Mouse (Mus musculus) small intestine, adult 2 months (tissue): ENCODE results near the gene Hoxc13. TPM values are rescaled to one million over a fixed set of nuclear protein-coding genes. Genes with fewer than 3 reads are reported as not detected.

ENCODE experiments used
- H3K27ac ChIP-seq: fragments of 200-500 bp; 2 replicates; pipeline ENCODE4 v1.5.1; 2012; ENCODE audit warnings: low read depth, low read length, control low read depth, inconsistent platforms; ENCODE audit not compliant: insufficient read depth
- H3K27me3 ChIP-seq: fragments of 200-500 bp; 2 replicates; pipeline ENCODE4 v1.6.1; 2012; ENCODE audit warnings: mild to moderate bottlenecking, moderate library complexity, low read length, inconsistent platforms; ENCODE audit not compliant: control insufficient read depth, insufficient read depth
- H3K36me3 ChIP-seq: fragments of 200-500 bp; 2 replicates; pipeline ENCODE4 v1.6.1; 2012; ENCODE audit warnings: mild to moderate bottlenecking, low read length, control low read depth, inconsistent platforms; ENCODE audit not compliant: control insufficient read depth, insufficient read depth
- H3K4me1 ChIP-seq: fragments of 200-500 bp; 2 replicates; pipeline ENCODE4 v1.6.1; 2012; ENCODE audit warnings: low read length, inconsistent platforms, mixed read lengths; ENCODE audit not compliant: control insufficient read depth, insufficient read depth, insufficient read length
- H3K4me3 ChIP-seq: fragments of 200-500 bp; 2 replicates; pipeline ENCODE4 v1.5.1; 2012; ENCODE audit warnings: low read depth, mild to moderate bottlenecking, control low read depth, inconsistent platforms, low read length, moderate library complexity
- CTCF ChIP-seq: fragments of 200-500 bp; IDR thresholded peaks from 2 replicates; pipeline ENCODE4 v1.5.1; 2012; ENCODE audit warnings: low read depth, mild to moderate bottlenecking, control low read depth, inconsistent platforms, low read length, moderate library complexity, mixed read lengths; ENCODE audit not compliant: insufficient replicate concordance, insufficient read length; ENCODE audit errors: extremely low read depth
- POLR2A ChIP-seq: fragments of 200-500 bp; IDR thresholded peaks from 2 replicates; pipeline ENCODE4 v1.6.1; 2012; ENCODE audit warnings: low read depth, mild to moderate bottlenecking, control low read depth, inconsistent platforms, low read length, moderate library complexity
- WGBS: fragments of 180-500 bp; shearing (Covaris S2); methylation state at CpG from one replicate; pipeline ENCODE4 v1.1.7; 2018; 5-methylcytosine and 5-hydroxymethylcytosine counted together
- polyA plus RNA-seq: library from polyadenylated mRNA; depleted of rRNA; stranded (reverse); fragments of >200 nt; gene quantifications from 2 replicates; pipeline ENCODE4 v1.2.3, GENCODE M21; 2012

Hoxc13 gene
- polyA plus RNA-seq, 1 experiment = not detected

DNA sequence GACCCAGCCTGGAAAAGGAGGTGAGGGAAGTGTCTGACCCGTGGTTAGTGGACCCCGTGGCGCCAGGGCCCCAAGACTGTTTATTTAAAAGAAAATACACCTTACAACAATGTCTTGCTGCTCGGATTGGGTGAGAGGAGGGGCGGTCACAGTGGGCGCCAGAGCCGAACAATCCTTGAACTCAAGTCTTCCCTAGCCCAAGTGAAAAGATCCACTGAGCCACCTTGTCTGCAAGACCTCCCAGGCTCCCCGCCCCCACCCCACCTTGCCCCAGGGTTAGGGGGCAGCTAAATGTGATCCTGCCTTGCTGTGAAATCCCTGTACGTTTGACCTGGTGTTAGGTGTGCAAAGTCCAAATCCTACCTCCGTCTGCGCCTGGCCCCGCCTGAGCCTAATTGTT lies 36.0 kb downstream of the Hoxc13 start:
- H3K4me3 ChIP-seq = no peak overlapping the region
- no peak overlapping the region for H3K27ac ChIP-seq
- 6% methylated on average over 12 of the region's 12 CpGs for WGBS
- H3K4me1 ChIP-seq = no peaks in the 10 kb centered on the region; the same call in 1 of the 2 replicates
- TF ChIP-seq POLR2A (no peak), CTCF (no peak)
- peaks cover 85% of the 10 kb centered on the region for H3K27me3 ChIP-seq
- H3K36me3 ChIP-seq = no peaks in the 10 kb centered on the region

DNA sequence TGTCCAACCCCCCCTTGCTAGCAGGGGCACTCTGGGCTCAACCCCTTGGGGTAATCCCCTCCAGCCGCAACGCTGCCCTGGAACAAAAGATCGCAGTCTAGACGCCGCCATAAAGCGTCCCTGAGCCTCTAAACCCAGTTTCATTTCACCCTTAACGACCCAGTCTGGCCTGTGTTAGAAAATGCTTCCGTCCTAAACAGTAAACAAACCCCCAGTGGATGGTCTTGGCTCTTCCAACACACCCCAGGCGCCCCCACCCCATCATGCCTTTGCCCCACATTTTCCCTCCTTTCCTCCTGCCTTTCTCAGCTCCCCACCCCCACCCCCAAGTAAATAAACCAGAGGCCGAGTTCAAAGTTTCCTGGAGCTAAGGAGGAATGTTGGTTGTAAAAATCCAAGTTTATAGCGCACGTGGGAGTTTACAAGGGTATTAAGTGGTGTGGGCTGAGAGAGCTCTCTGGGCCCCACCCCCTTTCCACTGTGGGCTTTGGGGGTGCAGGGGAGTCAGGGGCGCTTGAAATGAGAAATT lies 38.8 kb downstream of the Hoxc13 start:
- Histone ChIP-seq H3K36me3 (no peaks in the 10 kb centered on the region), H3K4me1 (peaks cover 3% of the 10 kb centered on the region), H3K4me3 (0 out of 2 replicates have a peak overlapping the region, but pooled peaks have one; percentile 0), H3K27ac (no peak overlapping the region), H3K27me3 (peaks cover 82% of the 10 kb centered on the region)
- under 1% methylated on average over 13 of the region's 13 CpGs for WGBS
- TF ChIP-seq POLR2A = no peak
- TF ChIP-seq CTCF = no peak

DNA sequence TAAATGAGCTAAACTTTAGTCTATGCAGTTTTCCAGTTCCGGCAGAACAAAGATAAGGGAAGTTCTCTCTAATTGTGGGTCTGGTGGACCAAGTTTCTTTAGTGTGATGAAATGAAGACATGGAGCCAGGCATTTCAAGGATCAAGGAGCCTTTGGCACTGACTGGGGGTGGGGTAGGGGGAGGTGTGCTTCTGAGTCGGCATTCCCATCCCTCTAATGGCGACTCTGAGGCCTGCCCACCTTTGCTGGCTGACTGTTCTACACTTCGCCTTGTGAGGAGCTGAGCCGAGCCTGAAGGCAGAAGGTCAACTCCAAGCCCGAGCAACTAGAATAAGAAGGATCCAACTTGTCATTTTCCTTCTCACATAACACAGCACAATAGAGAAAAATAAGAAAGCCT lies 40.8 kb downstream of the Hoxc13 start:
- H3K4me3 ChIP-seq = no peak overlapping the region
- no peak overlapping the region for H3K27ac ChIP-seq
- peaks cover 82% of the 10 kb centered on the region for H3K27me3 ChIP-seq
- no peak for TF ChIP-seq POLR2A
- no peak for TF ChIP-seq CTCF
- WGBS = 5% methylated on average over 6 of the region's 6 CpGs
- peaks cover 3% of the 10 kb centered on the region for H3K4me1 ChIP-seq
- H3K36me3 ChIP-seq = no peaks in the 10 kb centered on the region

- TF ChIP-seq CTCF (no peak), POLR2A (no peak)
- no peaks in the 10 kb centered on the region for H3K36me3 ChIP-seq
- H3K27ac ChIP-seq = no peak overlapping the region
- no peak overlapping the region for H3K4me3 ChIP-seq
- H3K4me1 ChIP-seq = peaks cover 3% of the 10 kb centered on the region
- peaks cover 82% of the 10 kb centered on the region for H3K27me3 ChIP-seq
- WGBS = 5% methylated on average over 13 of the region's 13 CpGs
These were observed 41.6 kb downstream of the Hoxc13 start for GRCm38 (mm10) chr15:102962492-102962891.

- TF ChIP-seq CTCF (no peak), POLR2A (no peak)
- Histone ChIP-seq H3K27me3 (peaks cover 81% of the 10 kb centered on the region), H3K4me1 (peaks cover 3% of the 10 kb centered on the region), H3K36me3 (no peaks in the 10 kb centered on the region), H3K4me3 (no peak overlapping the region), H3K27ac (no peak overlapping the region)
- WGBS = 11% methylated on average over 8 of the region's 8 CpGs
These were observed 42.4 kb downstream of the Hoxc13 start for GRCm38 (mm10) chr15:102963259-102963658.

GRCm38 (mm10) chr15:102963671-102964640 lies 43.1 kb downstream of the Hoxc13 start:
- TF ChIP-seq CTCF (no peak), POLR2A (no peak)
- WGBS = 3% methylated on average over 28 of the region's 28 CpGs

More at GRCm38 (mm10) chr15:102963671-102964640, 43.1 kb downstream of the Hoxc13 start:
- Histone ChIP-seq H3K27ac (no peak overlapping the region), H3K36me3 (no peaks in the 10 kb centered on the region), H3K4me1 (peaks cover 3% of the 10 kb centered on the region), H3K4me3 (peak overlapping the region; percentile 35), H3K27me3 (peaks cover 85% of the 10 kb centered on the region)
